Mouse (Mus musculus): Measurements from ENCODE around the gene Ccdc158.

The Ccdc158 gene

DNA sequence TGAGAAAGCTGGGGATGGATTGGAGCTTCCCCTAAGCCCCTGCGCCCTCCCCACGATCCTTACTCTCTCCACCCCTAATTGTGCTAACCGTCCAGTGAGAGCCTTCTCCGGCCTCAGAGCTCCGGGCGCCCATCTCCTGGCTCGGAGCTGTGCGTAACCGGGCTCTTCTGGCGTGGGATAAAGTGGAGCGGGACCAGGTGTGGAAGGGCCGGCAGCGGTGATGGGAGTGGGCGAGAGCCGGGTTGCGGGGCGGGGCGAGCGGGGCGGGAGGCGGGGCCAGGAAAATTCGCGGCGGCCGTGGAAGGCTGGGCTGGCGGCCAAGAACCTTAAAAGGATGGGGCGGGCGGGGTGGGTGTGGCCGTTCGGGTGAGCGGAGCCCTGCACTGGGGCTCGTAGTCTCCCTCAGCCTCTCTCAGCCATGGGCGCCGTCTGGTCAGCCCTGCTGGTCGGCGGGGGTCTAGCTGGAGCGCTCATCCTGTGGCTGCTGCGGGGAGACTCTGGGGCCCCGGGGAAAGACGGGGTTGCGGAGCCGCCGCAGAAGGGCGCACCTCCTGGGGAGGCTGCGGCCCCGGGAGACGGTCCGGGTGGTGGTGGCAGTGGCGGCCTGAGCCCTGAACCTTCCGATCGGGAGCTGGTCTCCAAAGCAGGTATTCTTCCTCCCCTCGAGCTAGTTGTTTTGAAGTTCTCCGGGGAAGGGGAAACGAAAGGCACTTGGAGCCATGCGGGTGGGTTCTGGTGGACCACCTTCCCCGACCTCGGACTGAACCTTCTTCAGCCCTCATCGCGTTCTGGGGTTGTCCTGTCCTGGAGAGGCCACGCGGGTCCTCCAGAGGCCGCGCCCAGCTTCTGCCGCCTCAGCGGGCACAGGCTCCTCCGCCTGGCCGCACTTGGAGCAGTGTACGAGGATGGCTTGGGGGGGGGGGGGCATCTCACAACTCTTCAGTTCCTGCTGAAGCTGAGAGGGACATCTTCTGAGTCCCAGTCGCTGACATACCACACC is 72.1 kb downstream of the Ccdc158 start, which contains the start of gene Stbd1:
Gene Stbd1, plus strand, starts transcription at position 351 of the 1,000 bp plus-strand sequence.
- no peak for DNase-seq (ENCODE audit: extremely low read depth, low read depth, low spot score)

GRCm38 (mm10) chr5:92599030-92599429 is 76.0 kb downstream of the Ccdc158 start:
- DNase-seq (ENCODE audit: extremely low read depth, low read depth, low spot score), result no peak

DNA sequence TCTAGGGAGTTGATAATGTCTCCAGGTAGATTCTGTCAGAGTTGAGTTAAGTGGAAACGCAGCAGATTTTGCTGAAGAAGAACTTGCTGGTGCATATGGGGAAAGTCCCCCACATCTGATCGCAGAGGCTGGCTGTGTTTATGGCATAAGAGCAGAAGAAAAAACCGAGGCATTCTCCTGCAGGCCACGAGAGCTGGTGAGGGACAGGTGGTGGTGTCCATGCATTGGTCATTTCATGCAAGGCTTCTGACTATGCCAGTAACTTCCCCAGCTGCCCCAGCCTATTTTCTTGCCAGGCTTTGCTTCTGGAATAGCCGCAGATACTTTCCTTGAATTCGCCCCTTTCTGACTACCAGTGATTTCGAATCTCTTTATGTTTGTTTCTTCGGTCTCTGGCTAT is 78.2 kb downstream of the Ccdc158 start:
- DNase-seq (ENCODE audit: extremely low read depth, low read depth, low spot score), result no peak

DNA sequence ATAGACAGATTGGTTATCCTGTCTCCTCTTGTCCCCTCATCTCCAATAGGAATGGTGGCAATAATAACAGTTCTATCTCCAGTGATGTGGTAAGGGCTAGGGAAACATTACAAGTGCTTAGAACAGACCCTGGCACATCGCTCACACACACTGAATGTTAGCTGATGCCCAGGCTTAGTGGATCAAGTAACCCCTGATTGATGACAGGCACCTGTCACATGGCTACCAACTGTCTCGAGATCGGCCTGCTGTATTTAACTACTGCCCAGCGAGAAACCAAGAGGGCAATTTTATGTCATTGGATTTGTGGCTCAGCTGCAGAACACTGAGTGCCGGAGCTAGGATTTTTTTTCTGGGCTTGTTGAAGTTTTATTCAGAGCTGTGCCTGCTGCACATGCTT is 80.0 kb downstream of the Ccdc158 start:
- DNase-seq (ENCODE audit: extremely low read depth, low read depth, low spot score), result no peak

- no peak for DNase-seq (ENCODE audit: extremely low read depth, low read depth, low spot score)
These were observed 89.1 kb downstream of the Ccdc158 start for GRCm38 (mm10) chr5:92585932-92586331.

DNA sequence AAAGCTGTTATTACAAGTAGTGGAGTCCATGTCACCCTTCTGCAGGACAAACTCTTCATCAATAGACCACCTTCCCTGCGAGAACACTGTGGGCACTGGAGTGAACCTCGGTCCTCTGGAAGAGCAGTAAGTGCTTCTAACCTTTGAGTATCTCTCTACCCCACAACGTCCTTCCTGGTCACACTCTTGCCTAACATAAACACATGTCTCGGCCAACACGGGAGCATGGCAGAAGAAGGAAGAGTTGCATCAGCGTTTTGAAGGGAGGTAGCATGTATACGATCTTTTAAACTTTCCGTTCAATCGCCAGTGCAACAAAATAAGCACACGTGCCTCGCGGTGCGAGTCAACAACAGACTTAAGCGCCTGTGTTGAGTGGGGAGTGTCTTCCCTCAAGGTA is 95.5 kb downstream of the Ccdc158 start:
- no peak for DNase-seq (ENCODE audit: extremely low read depth, low read depth, low spot score)

- no peak for DNase-seq (ENCODE audit: extremely low read depth, low read depth, low spot score)
These were observed 103.8 kb downstream of the Ccdc158 start for GRCm38 (mm10) chr5:92571232-92571631.

DNA sequence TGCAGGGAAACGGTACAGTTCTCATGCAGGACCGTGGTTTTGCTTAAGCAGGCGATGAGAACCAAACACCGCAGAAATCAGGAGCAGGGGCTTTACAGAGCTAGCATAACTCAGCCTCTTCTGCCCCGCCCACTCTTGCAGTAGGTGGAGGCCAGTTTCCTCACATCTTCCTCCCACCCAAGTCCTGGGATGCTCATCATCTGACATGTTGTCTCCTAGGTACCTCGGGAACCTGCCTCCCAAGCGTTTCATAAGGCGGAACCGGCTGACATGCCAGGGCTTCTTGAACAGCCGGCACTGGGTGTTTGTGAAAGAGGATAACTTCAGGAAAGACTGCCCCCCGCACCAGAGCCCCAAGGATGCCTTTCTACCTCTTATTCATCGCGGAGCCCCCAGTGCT is 113.1 kb downstream of the Ccdc158 start:
- no peak for DNase-seq (ENCODE audit: extremely low read depth, low read depth, low spot score)

DNA sequence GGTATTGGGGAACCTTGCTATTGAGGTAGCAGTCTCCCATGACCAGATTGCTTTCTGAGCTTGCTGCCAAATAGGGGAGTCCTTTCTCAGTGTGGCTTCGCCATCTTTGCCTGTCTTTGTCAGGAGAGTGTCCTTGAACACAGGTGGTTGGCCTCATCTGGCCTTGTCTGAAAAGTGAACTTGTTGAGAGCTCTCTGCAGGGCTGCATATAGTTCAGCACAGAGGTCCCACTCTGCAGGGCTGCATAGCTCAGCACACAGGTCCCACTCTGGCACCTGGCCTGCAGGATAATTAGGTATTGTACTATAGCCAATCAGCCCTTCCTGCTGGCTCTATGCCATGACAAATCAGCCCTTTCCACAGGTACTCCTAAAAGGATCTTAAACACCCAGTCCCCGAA is 114.9 kb downstream of the Ccdc158 start:
- no peak for DNase-seq (ENCODE audit: extremely low read depth, low read depth, low spot score)

Measured in fat pad, adult 2 months (tissue).